Mouse (Mus musculus) C2C12 (cell line): ENCODE data around the gene Thbs3. TPM values are rescaled to one million over a fixed set of nuclear protein-coding genes. Genes with fewer than 3 reads are reported as not detected.

Experiments
- H3K27me3 ChIP-seq: one replicate; pipeline ENCODE4 v1.6.1; 2011; ENCODE audit not compliant: control insufficient read depth, insufficient read depth, insufficient read length
- H3K36me3 ChIP-seq: one replicate; pipeline ENCODE4 v1.6.1; 2011; ENCODE audit not compliant: control insufficient read depth, insufficient read depth
- H3K4me3 ChIP-seq: one replicate; pipeline ENCODE4 v1.5.1; 2011; ENCODE audit warnings: mild to moderate bottlenecking, control low read depth; ENCODE audit not compliant: poor library complexity, insufficient read depth, severe bottlenecking
- H3K79me2 ChIP-seq: one replicate; pipeline ENCODE4 v1.6.1; 2011; ENCODE audit not compliant: control insufficient read depth, insufficient read depth
- H3K79me3 ChIP-seq: one replicate; pipeline ENCODE4 v1.6.1; 2011; ENCODE audit warnings: low read depth, control low read depth
- H3ac ChIP-seq: one replicate; pipeline ENCODE3; 2011; ENCODE audit warnings: low read depth; ENCODE audit not compliant: control insufficient read depth, insufficient read length
- CEBPB ChIP-seq: IDR thresholded peaks from one replicate; pipeline ENCODE4 v1.6.1; 2011; ENCODE audit warnings: low read depth, mild to moderate bottlenecking, control low read depth, moderate library complexity
- CTCF ChIP-seq: IDR thresholded peaks from one replicate; pipeline ENCODE4 v1.5.1; 2011; ENCODE audit not compliant: control insufficient read depth, insufficient read depth, insufficient read length
- FOSL1 ChIP-seq: IDR thresholded peaks from one replicate; pipeline ENCODE4 v1.8.0; 2011; ENCODE audit warnings: mild to moderate bottlenecking, low read length; ENCODE audit not compliant: poor library complexity, insufficient read depth, severe bottlenecking
- MAX ChIP-seq: IDR thresholded peaks from one replicate; pipeline ENCODE4 v1.6.1; 2011; ENCODE audit warnings: mild to moderate bottlenecking, control low read depth
- MYOD1 ChIP-seq: IDR thresholded peaks from one replicate; pipeline ENCODE4 v1.6.1; 2011; ENCODE audit warnings: low read depth; ENCODE audit not compliant: control insufficient read depth, insufficient read length
- MYOG ChIP-seq: IDR thresholded peaks from one replicate; pipeline ENCODE4 v1.6.1; 2011; ENCODE audit not compliant: control insufficient read depth, insufficient read length; ENCODE audit errors: extremely low read depth
- USF1 ChIP-seq: IDR thresholded peaks from one replicate; pipeline ENCODE4 v1.6.1; 2011; ENCODE audit warnings: low read depth, mild to moderate bottlenecking, control low read depth, moderate library complexity
- polyA plus RNA-seq: library from polyadenylated mRNA; unstranded; fragments of >200 nt; fragmentation: generic; extraction: Trizol; gene quantifications from one replicate; pipeline ENCODE4 v1.2.1, GENCODE M21; 2012; ENCODE audit warnings: missing spikeins

Thbs3 gene
- polyA plus RNA-seq, 1 experiment, result 9.1 TPM

DNA sequence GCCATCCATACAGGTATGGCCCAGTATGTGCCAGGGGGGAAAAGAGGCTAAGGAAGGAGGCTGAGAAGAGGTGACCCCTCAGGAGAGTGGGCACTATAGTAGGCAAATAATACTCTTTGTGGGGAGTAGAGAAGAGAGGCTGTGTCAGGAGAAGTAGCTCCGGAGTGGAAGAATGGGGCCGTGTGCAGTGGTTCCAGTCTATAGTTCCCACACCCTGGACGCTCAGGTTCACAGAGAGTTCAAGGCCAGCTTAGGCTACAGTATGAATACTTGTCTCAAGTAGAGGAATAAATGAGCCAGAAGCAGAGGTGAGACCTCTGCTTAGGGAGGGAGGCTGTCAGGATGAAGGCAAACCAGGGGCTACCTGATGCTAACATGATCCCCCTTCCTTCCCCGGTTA, 14.3 kb downstream of the Thbs3 start:
- H3K4me3 ChIP-seq, result no peak overlapping the region
- no peaks in the 10 kb centered on the region for H3K27me3 ChIP-seq
- TF ChIP-seq CEBPB (no peak), FOSL1 (no peak)
- no peaks in the 10 kb centered on the region for H3K79me2 ChIP-seq
- H3K79me3 ChIP-seq, result no peaks in the 10 kb centered on the region
- H3K36me3 ChIP-seq, result no peaks in the 10 kb centered on the region
- no peak overlapping the region for H3ac ChIP-seq

DNA sequence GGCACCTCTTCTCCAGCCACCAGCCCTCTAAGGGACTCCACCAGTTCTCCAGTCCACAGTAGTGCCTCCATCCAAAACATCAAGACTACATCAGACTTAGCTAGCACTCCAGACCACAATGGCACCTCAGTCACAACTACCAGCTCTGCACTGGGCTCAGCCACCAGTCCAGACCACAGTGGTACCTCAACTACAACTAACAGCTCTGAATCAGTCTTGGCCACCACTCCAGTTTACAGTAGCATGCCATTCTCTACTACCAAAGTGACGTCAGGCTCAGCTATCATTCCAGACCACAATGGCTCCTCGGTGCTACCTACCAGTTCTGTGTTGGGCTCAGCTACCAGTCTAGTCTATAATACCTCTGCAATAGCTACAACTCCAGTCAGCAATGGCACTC, 15.6 kb downstream of the Thbs3 start:
- Histone ChIP-seq H3K79me2 (no peaks in the 10 kb centered on the region), H3ac (no peak overlapping the region), H3K4me3 (no peak overlapping the region), H3K36me3 (no peaks in the 10 kb centered on the region), H3K27me3 (no peaks in the 10 kb centered on the region), H3K79me3 (no peaks in the 10 kb centered on the region)
- TF ChIP-seq MYOD1, result no peak
- no peak for TF ChIP-seq MAX
- TF ChIP-seq USF1, result no peak
- no peak for TF ChIP-seq CTCF
- no peak for TF ChIP-seq FOSL1
- TF ChIP-seq MYOG, result no peak
- no peak for TF ChIP-seq CEBPB

DNA sequence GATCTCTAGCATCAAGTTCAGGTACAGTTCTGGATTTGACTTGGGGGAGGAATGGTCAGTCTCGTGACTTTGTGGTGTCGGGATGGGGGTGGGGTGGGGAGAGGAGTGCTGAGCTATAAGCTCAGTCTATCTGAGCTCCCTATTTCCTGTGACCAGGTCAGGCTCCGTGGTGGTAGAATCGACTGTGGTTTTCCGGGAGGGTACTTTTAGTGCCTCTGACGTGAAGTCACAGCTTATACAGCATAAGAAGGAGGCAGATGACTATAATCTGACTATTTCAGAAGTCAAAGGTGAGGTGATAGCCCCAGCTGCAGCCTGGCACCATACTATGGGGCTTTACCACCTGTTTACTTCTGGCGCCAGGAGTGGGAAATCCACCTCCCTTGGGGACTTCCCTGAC, 16.4 kb downstream of the Thbs3 start:
- TF ChIP-seq MYOD1 (peak; percentile 59), CEBPB (no peak)
- Histone ChIP-seq H3K79me3 (no peaks in the 10 kb centered on the region), H3ac (no peak overlapping the region), H3K4me3 (no peak overlapping the region), H3K27me3 (no peaks in the 10 kb centered on the region), H3K79me2 (no peaks in the 10 kb centered on the region), H3K36me3 (no peaks in the 10 kb centered on the region)

DNA sequence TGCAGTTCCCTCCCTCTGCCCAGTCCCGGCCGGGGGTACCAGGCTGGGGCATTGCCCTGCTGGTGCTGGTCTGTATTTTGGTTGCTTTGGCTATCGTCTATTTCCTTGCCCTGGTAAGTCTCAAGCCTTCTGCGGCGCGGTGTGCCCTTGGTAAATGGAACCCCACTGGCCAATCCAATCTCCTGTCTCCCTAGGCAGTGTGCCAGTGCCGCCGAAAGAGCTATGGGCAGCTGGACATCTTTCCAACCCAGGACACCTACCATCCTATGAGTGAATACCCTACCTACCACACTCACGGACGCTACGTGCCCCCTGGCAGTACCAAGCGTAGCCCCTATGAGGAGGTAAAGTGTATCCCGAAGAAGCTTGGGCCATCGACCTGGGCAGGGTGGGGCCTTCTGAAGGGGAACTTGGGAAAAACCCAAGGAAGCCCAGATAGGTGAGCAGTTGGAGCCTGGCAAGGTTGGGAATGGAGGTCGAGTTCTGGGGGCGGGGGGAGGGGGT, 16.8 kb downstream of the Thbs3 start:
- no peak overlapping the region for H3ac ChIP-seq
- H3K79me3 ChIP-seq, result no peaks in the 10 kb centered on the region
- TF ChIP-seq CEBPB (no peak), FOSL1 (no peak), CTCF (no peak), USF1 (no peak), MYOD1 (no peak), MAX (no peak), MYOG (no peak)
- H3K79me2 ChIP-seq, result no peaks in the 10 kb centered on the region
- H3K36me3 ChIP-seq, result no peaks in the 10 kb centered on the region
- no peak overlapping the region for H3K4me3 ChIP-seq
- H3K27me3 ChIP-seq, result no peaks in the 10 kb centered on the region

DNA sequence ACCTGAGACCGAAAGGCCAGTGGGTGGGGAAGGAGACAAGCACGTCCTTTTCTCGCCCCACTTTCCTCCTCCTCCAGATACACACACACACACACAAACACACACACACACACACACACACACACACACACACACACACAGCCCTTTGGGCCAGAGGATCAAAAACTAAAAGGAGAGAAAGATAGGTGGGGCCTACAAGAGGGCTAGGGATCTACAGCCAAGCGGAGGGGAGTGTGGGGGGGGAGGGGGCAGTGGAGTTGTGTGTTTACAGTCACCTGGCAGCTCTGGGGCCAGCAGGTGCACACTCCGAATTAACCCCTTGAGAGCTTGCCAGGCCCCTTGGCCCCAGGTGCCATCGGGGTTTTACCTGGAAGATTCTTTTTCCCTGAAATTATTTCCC, 17.6 kb downstream of the Thbs3 start:
- Histone ChIP-seq H3ac (no peak overlapping the region), H3K79me3 (no peaks in the 10 kb centered on the region), H3K27me3 (no peaks in the 10 kb centered on the region), H3K36me3 (no peaks in the 10 kb centered on the region), H3K4me3 (no peak overlapping the region), H3K79me2 (no peaks in the 10 kb centered on the region)
- no peak for TF ChIP-seq MYOG
- no peak for TF ChIP-seq MYOD1
- no peak for TF ChIP-seq FOSL1
- no peak for TF ChIP-seq USF1
- no peak for TF ChIP-seq CTCF
- no peak for TF ChIP-seq MAX
- no peak for TF ChIP-seq CEBPB

DNA sequence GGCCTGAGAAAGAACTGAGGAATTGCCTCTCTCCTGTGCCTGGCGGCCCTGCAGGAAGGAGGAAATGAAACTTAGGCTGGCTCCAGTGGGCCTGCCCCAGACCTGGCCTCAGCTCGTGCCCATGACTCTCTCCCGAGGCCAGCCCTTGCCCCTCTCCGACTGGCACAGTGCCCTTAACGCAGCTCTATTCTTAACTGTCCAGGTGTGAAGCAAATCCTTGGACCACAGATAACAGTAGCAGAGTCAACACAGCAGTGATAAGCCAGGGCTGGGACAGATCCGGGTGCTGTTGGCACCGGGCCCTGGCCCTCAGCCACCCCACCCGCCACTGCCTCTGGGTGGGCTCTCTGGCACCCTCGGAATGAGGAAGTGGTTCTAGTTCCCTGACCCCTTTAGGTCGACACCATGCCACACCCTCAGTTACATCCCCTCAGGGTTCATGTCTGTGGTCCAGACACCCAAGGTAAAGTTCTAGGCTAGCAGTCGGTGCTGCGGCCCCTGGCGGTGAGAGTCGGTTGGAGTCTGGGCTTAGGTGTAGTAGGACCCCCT, 18.7 kb downstream of the Thbs3 start:
- no peaks in the 10 kb centered on the region for H3K27me3 ChIP-seq
- no peaks in the 10 kb centered on the region for H3K36me3 ChIP-seq
- no peak for TF ChIP-seq USF1
- TF ChIP-seq CTCF, result no peak
- no peak for TF ChIP-seq MAX
- no peak for TF ChIP-seq MYOD1
- TF ChIP-seq FOSL1, result no peak
- TF ChIP-seq CEBPB, result no peak
- TF ChIP-seq MYOG, result no peak
- no peaks in the 10 kb centered on the region for H3K79me3 ChIP-seq
- H3K4me3 ChIP-seq, result no peak overlapping the region
- H3K79me2 ChIP-seq, result no peaks in the 10 kb centered on the region
- no peak overlapping the region for H3ac ChIP-seq

DNA sequence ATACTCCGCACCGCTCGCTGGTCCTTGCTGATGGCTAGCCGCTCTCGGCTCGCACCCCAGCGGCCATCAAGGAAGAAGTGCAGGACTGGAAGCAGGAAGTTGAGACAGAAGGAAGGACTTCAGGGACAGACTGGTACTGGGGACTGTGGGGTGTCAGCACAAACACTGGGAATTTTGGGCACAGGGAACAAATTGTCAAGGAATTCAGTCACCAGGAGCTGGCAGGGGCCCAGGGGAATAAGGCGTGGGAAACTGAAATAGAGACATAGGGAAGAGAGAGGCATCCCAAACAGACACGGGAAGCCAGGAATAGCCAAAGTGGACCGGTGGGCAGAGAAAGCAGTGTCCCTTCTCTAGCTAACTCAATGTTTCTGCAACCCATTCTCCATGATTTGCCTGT, 21.5 kb downstream of the Thbs3 start:
- Histone ChIP-seq H3K79me3 (no peaks in the 10 kb centered on the region), H3K4me3 (no peak overlapping the region), H3ac (no peak overlapping the region), H3K79me2 (no peaks in the 10 kb centered on the region), H3K36me3 (no peaks in the 10 kb centered on the region), H3K27me3 (no peaks in the 10 kb centered on the region)
- TF ChIP-seq USF1 (no peak), MYOG (no peak), MYOD1 (no peak), CEBPB (no peak), MAX (no peak), FOSL1 (no peak), CTCF (no peak)
